Mouse (Mus musculus): ENCODE results near the gene Fgf11. TPM values are rescaled to one million over a fixed set of nuclear protein-coding genes. Genes with fewer than 3 reads are reported as not detected.
A peak's percentile ranks its signal among the peaks of the same experiment; 100 is the strongest.

The Fgf11 gene
- 3.6 and 4.8 TPM in 2 replicates for polyA plus RNA-seq (2012; rRNA removed)

DNA sequence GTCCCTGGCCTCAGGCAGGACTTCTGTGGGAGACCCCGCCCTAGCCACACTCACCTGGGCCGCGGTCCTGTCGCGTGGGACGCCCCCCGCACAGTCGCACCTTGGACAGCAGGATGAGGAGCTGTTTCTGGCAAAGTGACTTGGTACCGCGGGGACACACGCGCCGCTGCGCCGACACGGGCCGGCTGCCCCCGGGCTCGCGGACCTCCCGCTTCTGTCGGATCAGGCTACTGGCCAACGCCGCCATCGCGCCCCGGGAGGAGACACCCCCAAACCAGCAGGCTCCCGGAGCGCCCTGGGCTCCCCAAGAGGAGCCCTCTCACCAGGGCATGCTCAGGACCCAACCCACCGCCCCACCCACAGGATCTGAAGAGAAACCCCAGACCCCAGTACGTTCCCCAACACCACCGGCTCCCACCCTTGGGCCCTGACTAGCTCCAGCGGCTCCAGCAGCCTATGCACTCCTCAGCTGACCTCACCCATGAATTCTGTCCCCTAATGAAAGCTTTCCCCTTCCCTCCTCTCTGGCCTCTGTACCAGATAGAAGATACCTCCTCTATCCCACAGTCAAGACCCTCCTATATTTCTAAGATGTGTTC lies at the start of gene Fgf11:
Fgf11 (minus strand) TSS at position 479 of the 599 bp plus-strand sequence.
- Histone ChIP-seq H3K4me1 (ENCODE audit: control insufficient read depth, insufficient read depth, insufficient read length, low read length) (peaks cover 19% of the 10 kb centered on the region), H3K36me3 (ENCODE audit: control insufficient read depth, insufficient read depth, low read length) (no peaks in the 10 kb centered on the region), H3K27me3 (ENCODE audit: control insufficient read depth, insufficient read depth, low read length) (0 out of 2 replicates have a peak, but pooled peaks cover 4% of the 10 kb centered on the region), H3K4me3 (ENCODE audit: low read depth, low read length) (peak within 1 kb of the TSS; percentile 64), H3K27ac (ENCODE audit: insufficient read depth, low read depth, low read length) (peak within 1 kb of the TSS; percentile 17; the same call in 1 of the 2 replicates)
- TF ChIP-seq POLR2A (IDR thresholded peaks at IDR 0.05; ENCODE audit: low read depth, low read length) (no peak), CTCF (IDR thresholded peaks at IDR 0.05; ENCODE audit: extremely low read depth, insufficient read length, insufficient replicate concordance, low read depth, low read length) (no peak)
- WGBS: 4% methylated on average over 33 of the region's 33 CpGs

DNA sequence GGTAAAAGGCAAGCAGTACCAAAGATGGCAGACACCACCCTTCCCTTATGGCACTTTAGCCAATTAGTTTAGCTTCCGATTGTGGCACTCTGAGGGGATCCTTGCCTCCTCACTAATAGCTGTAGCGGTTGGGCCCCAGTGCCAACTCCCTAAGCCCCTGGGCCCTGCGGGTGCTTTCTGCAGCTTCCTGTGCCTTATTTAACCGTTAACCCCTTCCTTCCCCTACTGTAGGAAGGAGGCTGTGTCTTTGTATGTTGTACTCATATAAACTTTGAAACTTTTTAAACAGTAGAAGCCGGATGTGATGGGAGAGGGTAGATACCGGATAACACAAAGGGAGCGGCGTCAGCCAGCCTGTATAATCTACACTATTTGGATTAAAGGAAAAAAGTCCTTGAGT lies 49.1 kb upstream of the Fgf11 start:
- no peak overlapping the region for H3K27ac ChIP-seq (ENCODE audit: insufficient read depth, low read depth, low read length)
- no peak for TF ChIP-seq POLR2A (IDR thresholded peaks at IDR 0.05; ENCODE audit: low read depth, low read length)
- no peak for TF ChIP-seq CTCF (IDR thresholded peaks at IDR 0.05; ENCODE audit: extremely low read depth, insufficient read length, insufficient replicate concordance, low read depth, low read length)
- no peak overlapping the region for H3K4me3 ChIP-seq (ENCODE audit: low read depth, low read length)
- H3K27me3 ChIP-seq (ENCODE audit: control insufficient read depth, insufficient read depth, low read length): no peaks in the 10 kb centered on the region
- 74% methylated on average over 8 of the region's 8 CpGs for WGBS
- peaks cover 14% of the 10 kb centered on the region for H3K4me1 ChIP-seq (ENCODE audit: control insufficient read depth, insufficient read depth, insufficient read length, low read length)
- peaks cover 46% of the 10 kb centered on the region for H3K36me3 ChIP-seq (ENCODE audit: control insufficient read depth, insufficient read depth, low read length)

GRCm38 (mm10) chr11:69849884-69850283 lies 48.2 kb upstream of the Fgf11 start:
- Histone ChIP-seq H3K27me3 (ENCODE audit: control insufficient read depth, insufficient read depth, low read length) (no peaks in the 10 kb centered on the region), H3K27ac (ENCODE audit: insufficient read depth, low read depth, low read length) (no peak overlapping the region), H3K4me3 (ENCODE audit: low read depth, low read length) (no peak overlapping the region), H3K36me3 (ENCODE audit: control insufficient read depth, insufficient read depth, low read length) (peaks cover 38% of the 10 kb centered on the region), H3K4me1 (ENCODE audit: control insufficient read depth, insufficient read depth, insufficient read length, low read length) (peaks cover 16% of the 10 kb centered on the region)
- TF ChIP-seq POLR2A (IDR thresholded peaks at IDR 0.05; ENCODE audit: low read depth, low read length) (no peak), CTCF (IDR thresholded peaks at IDR 0.05; ENCODE audit: extremely low read depth, insufficient read length, insufficient replicate concordance, low read depth, low read length) (no peak)
- 87% methylated on average over 15 of the region's 15 CpGs for WGBS

DNA sequence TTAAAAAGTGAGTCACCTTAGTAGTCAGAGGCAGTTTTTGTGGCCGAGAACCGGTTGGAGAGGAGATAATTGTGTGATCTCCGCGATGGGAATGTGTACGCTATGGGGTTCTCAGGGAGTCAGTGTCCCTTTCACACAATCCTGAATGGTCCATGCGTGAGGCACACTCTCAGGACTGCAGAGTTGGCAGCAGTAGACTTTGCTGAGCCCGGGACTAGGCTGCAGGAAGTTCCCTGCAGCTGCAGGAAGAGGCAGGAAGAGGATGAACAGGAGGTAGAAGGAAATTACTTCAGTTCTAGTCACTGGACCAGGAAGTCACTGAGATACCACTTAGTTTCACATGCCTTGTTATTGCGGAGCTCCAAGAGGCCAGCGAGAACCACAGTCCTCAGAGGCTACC lies 47.5 kb upstream of the Fgf11 start:
- TF ChIP-seq POLR2A (IDR thresholded peaks at IDR 0.05; ENCODE audit: low read depth, low read length): no peak
- TF ChIP-seq CTCF (IDR thresholded peaks at IDR 0.05; ENCODE audit: extremely low read depth, insufficient read length, insufficient replicate concordance, low read depth, low read length): no peak
- Histone ChIP-seq H3K27ac (ENCODE audit: insufficient read depth, low read depth, low read length) (no peak overlapping the region), H3K36me3 (ENCODE audit: control insufficient read depth, insufficient read depth, low read length) (peaks cover 34% of the 10 kb centered on the region), H3K4me3 (ENCODE audit: low read depth, low read length) (no peak overlapping the region), H3K4me1 (ENCODE audit: control insufficient read depth, insufficient read depth, insufficient read length, low read length) (peaks cover 16% of the 10 kb centered on the region), H3K27me3 (ENCODE audit: control insufficient read depth, insufficient read depth, low read length) (no peaks in the 10 kb centered on the region)
- 77% methylated on average over 9 of the region's 9 CpGs for WGBS

DNA sequence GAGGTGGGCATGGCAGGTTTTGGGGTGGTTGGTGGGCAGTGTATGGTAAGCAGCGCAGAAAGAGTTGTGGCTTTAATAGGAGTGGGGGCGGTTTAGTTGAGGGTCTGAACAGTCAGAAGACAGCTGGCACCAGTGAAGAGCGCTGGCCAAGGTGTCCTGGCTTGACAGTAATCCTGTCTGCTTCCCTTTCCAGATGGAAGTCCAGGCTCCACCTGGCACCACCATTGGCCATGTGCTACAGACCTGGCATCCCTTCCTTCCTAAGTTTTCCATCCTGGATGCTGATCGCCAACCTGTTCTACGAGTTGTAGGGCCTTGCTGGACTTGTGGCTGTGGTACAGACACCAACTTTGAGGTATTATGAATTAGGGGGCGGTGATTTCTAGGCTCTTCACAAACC lies 46.4 kb upstream of the Fgf11 start:
- TF ChIP-seq POLR2A (IDR thresholded peaks at IDR 0.05; ENCODE audit: low read depth, low read length): no peak
- TF ChIP-seq CTCF (IDR thresholded peaks at IDR 0.05; ENCODE audit: extremely low read depth, insufficient read length, insufficient replicate concordance, low read depth, low read length): no peak
- WGBS: 93% methylated on average over 6 of the region's 6 CpGs
- H3K36me3 ChIP-seq (ENCODE audit: control insufficient read depth, insufficient read depth, low read length): peaks cover 30% of the 10 kb centered on the region
- peaks cover 15% of the 10 kb centered on the region for H3K4me1 ChIP-seq (ENCODE audit: control insufficient read depth, insufficient read depth, insufficient read length, low read length)
- H3K27me3 ChIP-seq (ENCODE audit: control insufficient read depth, insufficient read depth, low read length): no peaks in the 10 kb centered on the region
- no peak overlapping the region for H3K4me3 ChIP-seq (ENCODE audit: low read depth, low read length)
- H3K27ac ChIP-seq (ENCODE audit: insufficient read depth, low read depth, low read length): no peak overlapping the region

- H3K4me1 ChIP-seq (ENCODE audit: control insufficient read depth, insufficient read depth, insufficient read length, low read length): peaks cover 15% of the 10 kb centered on the region
- H3K4me3 ChIP-seq (ENCODE audit: low read depth, low read length): peak overlapping the region; percentile 64
- no peak overlapping the region for H3K27ac ChIP-seq (ENCODE audit: insufficient read depth, low read depth, low read length)
- 8% methylated on average over 37 of the region's 37 CpGs for WGBS
- no peaks in the 10 kb centered on the region for H3K27me3 ChIP-seq (ENCODE audit: control insufficient read depth, insufficient read depth, low read length)
- TF ChIP-seq POLR2A (IDR thresholded peaks at IDR 0.05; ENCODE audit: low read depth, low read length) (no peak; the same call in 1 of the 2 replicates), CTCF (IDR thresholded peaks at IDR 0.05; ENCODE audit: extremely low read depth, insufficient read length, insufficient replicate concordance, low read depth, low read length) (no peak)
- peaks cover 23% of the 10 kb centered on the region for H3K36me3 ChIP-seq (ENCODE audit: control insufficient read depth, insufficient read depth, low read length)
Observed at GRCm38 (mm10) chr11:69846738-69847688, 45.4 kb upstream of the Fgf11 start.

DNA sequence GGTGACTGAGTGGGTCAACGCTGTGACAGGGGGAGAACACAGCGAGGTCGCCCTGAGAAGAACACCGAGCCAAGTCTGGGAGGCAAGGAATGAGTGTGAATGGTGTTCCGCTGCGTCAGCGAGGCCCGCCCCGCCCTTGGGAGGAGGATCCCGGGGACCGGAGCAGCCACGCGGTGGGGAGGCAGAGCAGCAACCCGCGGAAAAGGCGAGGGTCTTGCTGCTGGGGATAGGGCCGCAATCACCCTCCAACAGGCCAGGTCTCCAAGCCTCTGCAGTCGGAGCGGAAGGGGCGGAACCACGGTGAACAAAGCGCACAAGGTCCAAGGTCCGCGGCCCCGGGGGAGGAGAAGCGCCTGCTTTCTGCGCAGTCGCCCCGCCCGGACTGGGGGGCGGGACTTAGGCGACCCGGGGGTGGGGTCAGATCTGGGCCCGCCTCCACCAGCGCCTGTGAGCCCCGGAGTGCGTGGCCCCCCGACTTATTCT lies 44.6 kb upstream of the Fgf11 start, which contains the start of gene Plscr3:
Plscr3 (plus strand) TSS at position 179 of the 483 bp plus-strand sequence.
- peaks cover 15% of the 10 kb centered on the region for H3K4me1 ChIP-seq (ENCODE audit: control insufficient read depth, insufficient read depth, insufficient read length, low read length)
- H3K27ac ChIP-seq (ENCODE audit: insufficient read depth, low read depth, low read length): peak within 1 kb of the TSS; percentile 85
- under 1% methylated on average over 38 of the region's 38 CpGs for WGBS
- peak within 1 kb of the TSS; percentile 64 for H3K4me3 ChIP-seq (ENCODE audit: low read depth, low read length)
- H3K36me3 ChIP-seq (ENCODE audit: control insufficient read depth, insufficient read depth, low read length): peaks cover 16% of the 10 kb centered on the region
- peak; percentile 92 for TF ChIP-seq POLR2A (IDR thresholded peaks at IDR 0.05; ENCODE audit: low read depth, low read length)
- no peak for TF ChIP-seq CTCF (IDR thresholded peaks at IDR 0.05; ENCODE audit: extremely low read depth, insufficient read length, insufficient replicate concordance, low read depth, low read length)
- H3K27me3 ChIP-seq (ENCODE audit: control insufficient read depth, insufficient read depth, low read length): no peaks in the 10 kb centered on the region

Measured in small intestine, adult 2 months (tissue).